8 mouse cellular contexts compared by ENCODE assay signal in the genomic region with DNA sequence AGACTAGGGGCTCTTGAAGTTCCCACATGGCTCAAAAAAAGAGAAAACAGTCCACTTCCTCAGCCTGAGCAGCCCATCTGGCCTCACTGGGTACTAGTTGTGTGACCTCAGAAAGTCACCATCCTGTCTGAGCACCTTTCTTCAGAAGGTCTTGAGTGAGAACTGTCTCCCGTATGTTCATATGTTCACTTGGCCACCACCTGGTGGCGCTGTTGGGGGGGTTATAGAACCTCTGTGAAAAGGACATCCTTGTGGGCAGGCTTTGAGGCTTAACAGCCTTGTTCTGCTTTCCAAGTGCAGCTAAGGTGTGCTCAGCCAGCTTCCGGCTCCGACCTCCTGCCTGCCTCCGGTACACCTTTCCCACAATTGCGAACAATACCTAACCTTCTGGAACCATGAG. TPM values are rescaled to one million over a fixed set of nuclear protein-coding genes. Genes with fewer than 3 reads are reported as not detected.
DNase-seq lines count a peak whose midpoint lies in the region.

No protein-coding gene starts in this region.

- intact Hi-C loops in left cerebral cortex, postnatal 4 days (cut with DNase I): no loop called here
- intact Hi-C loops in left cerebral cortex, postnatal 10 days (cut with DNase I): no loop called here

- H3K36me3 ChIP-seq in embryonic facial prominence, embryonic 10.5 days (replicated peaks): peaks cover 10% of the 10 kb centered on the region

- H3K27me3 ChIP-seq in embryonic facial prominence, embryonic 10.5 days (replicated peaks; ENCODE audit: low read depth, poor library complexity, severe bottlenecking): peaks cover 2% of the 10 kb centered on the region

- 67% methylated on average over 6 of the region's 6 CpGs for WGBS in embryonic facial prominence, embryonic 10.5 days

- peak overlapping the region; percentile 66 for H3K27ac ChIP-seq in embryonic facial prominence, embryonic 10.5 days (replicated peaks)

- H3K9me3 ChIP-seq in embryonic facial prominence, embryonic 10.5 days: no peaks in the 10 kb centered on the region

- H3K4me3 ChIP-seq in embryonic facial prominence, embryonic 10.5 days: no peak overlapping the region

- peaks cover 49% of the 10 kb centered on the region for H3K4me1 ChIP-seq in embryonic facial prominence, embryonic 10.5 days

- DNase-seq in adrenal gland, postnatal 36 days: peak; percentile 49 to 64
- no peak for DNase-seq in adrenal gland, postnatal 4 days (ENCODE audit: low spot score in 2 of 2)
- DNase-seq in left cerebral cortex, postnatal 4 days: peak; percentile 64
- DNase-seq in left cerebral cortex, postnatal 10 days (ENCODE audit: extremely low spot score in 1 of 2, low spot score in 2 of 2): no peak
- peak; percentile 63 for DNase-seq in embryonic facial prominence, embryonic 10.5 days (ENCODE audit: low spot score)
- peak; percentile 59 for DNase-seq in lung, postnatal 14 days
- no peak for DNase-seq in right cerebral cortex, adult 2 months (ENCODE audit: low spot score in 2 of 2)
- DNase-seq in ovary, postnatal 36 days (ENCODE audit: low spot score): no peak

RNA-seq across cellular contexts. Expression of a gene that starts 10.1 kb away (rescaled TPM):
- total RNA-seq in adrenal gland, postnatal 36 days (2021): 10 to 100 TPM; 23.6 to 36.2 TPM
- total RNA-seq in adrenal gland, postnatal 4 days (2021): 10 to 100 TPM; 88.4 to 89.4 TPM
- 10 to 100 TPM; 67.5 to 67.6 TPM for total RNA-seq in left cerebral cortex, postnatal 4 days (2021)
- 10 to 100 TPM; 75.5 to 88.7 TPM for total RNA-seq in left cerebral cortex, postnatal 10 days (2021)
- 35.7 and 48.8 TPM in 2 replicates for polyA plus RNA-seq in embryonic facial prominence, embryonic 10.5 days (2016; fragmentation: Nextera tagmentation; extraction: Ambion mirVana)

RNA-seq across cellular contexts. Expression of a gene that starts 15.2 kb away (rescaled TPM):
- total RNA-seq in adrenal gland, postnatal 36 days (2021): 10 to 100 TPM; 16.0 to 17.7 TPM
- 10 to 100 TPM; 26.2 to 28.6 TPM for total RNA-seq in adrenal gland, postnatal 4 days (2021)
- total RNA-seq in left cerebral cortex, postnatal 4 days (2021): 10 to 100 TPM; 16.6 to 21.3 TPM
- total RNA-seq in left cerebral cortex, postnatal 10 days (2021): 10 to 100 TPM; 21.6 to 21.8 TPM
- polyA plus RNA-seq in embryonic facial prominence, embryonic 10.5 days (2016; fragmentation: Nextera tagmentation; extraction: Ambion mirVana): 19.2 and 20.5 TPM in 2 replicates

RNA-seq across cellular contexts. Expression of a gene that starts 37.1 kb away (rescaled TPM):
- total RNA-seq in adrenal gland, postnatal 36 days (2021): under 1 TPM; 0.23 to 0.66 TPM
- 10 to 100 TPM in 1 of 2 experiments, 1 to 10 TPM in 1; 3.7 to 15.0 TPM for total RNA-seq in adrenal gland, postnatal 4 days (2021)
- total RNA-seq in left cerebral cortex, postnatal 4 days (2021): not detected
- total RNA-seq in left cerebral cortex, postnatal 10 days (2021): not detected
- polyA plus RNA-seq in embryonic facial prominence, embryonic 10.5 days (2016; fragmentation: Nextera tagmentation; extraction: Ambion mirVana): 18.8 and 22.2 TPM in 2 replicates

Comparison
In these comparisons a context has a peak if more than half of its experiments do, and no peak if none do; other contexts are left out.
1. DNase-seq: peak in adrenal gland, postnatal 36 days (2 of 2), left cerebral cortex, postnatal 4 days (single experiment), embryonic facial prominence, embryonic 10.5 days (single experiment) and lung, postnatal 14 days (single experiment); none in adrenal gland, postnatal 4 days (0 of 2), left cerebral cortex, postnatal 10 days (0 of 2), right cerebral cortex, adult 2 months (0 of 2) and ovary, postnatal 36 days (single experiment).